Mouse (Mus musculus) kidney, adult 2 months (tissue): ENCODE data around the gene Eloa.

Source experiments
- CTCF ChIP-seq: fragments of 200-500 bp; conservative IDR thresholded peaks from 2 replicates; pipeline ENCODE4 v1.5.1; 2011; ENCODE audit warnings: low read depth, mild to moderate bottlenecking, control low read depth, low read length, moderate library complexity, mixed read lengths; ENCODE audit not compliant: insufficient read depth, insufficient read length
- POLR2A ChIP-seq: fragments of 200-500 bp; IDR thresholded peaks from one replicate; pipeline ENCODE4 v1.6.1; 2011; ENCODE audit warnings: low read depth, low read length, control low read depth

DNA sequence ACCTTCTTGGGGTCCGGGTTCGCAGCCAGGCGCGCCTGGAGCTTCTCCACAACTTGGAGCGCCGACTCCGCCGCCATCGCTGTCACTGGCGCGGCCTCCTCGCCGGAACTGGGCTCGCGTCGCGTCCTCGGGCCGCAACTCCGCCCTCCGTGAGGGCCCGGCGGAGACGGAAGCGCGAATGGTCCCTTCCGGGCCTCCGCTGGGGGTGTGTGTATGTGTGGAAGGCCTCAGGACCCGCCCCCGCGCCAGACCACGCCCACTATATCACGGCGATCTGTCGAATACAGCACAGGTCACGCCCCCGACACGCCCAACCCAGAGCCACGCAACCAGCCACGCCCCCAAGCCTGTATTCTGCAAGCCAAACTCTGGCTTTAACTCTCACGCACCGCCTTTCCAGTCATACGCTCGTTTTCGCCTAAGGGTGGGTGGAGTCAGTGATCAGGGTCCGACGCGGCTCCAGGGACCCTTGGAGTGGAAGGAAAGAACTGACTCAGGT, at the start of gene Eloa:
- TF ChIP-seq POLR2A (peak; percentile 59), CTCF (0 out of 2 replicates have a peak, but pooled peaks have one; percentile 8)
